Mouse (Mus musculus) heart, postnatal 0 days (tissue): ENCODE results near the gene Helz. TPM values are rescaled to one million over a fixed set of nuclear protein-coding genes. Genes with fewer than 3 reads are reported as not detected.

Experiments
- ATAC-seq: fragments of 200-750 bp; cut with Nextera tagmentation; 2 replicates; pipeline ENCODE4 v1.8.0; 2017; ENCODE audit warnings: low read depth, moderate number of reproducible peaks, moderate library complexity; ENCODE audit not compliant: insufficient read depth
- DNase-seq: peaks from one replicate; pipeline ENCODE4 v3.0.0-alpha.2; 2016; ENCODE audit warnings: low spot score
- H3K27ac ChIP-seq: fragments of 300-500 bp; sonication (generic); 2 replicates; pipeline ENCODE4 v1.5.1; 2014; ENCODE audit warnings: low read depth, mild to moderate bottlenecking
- H3K27me3 ChIP-seq: fragments of 300-500 bp; sonication (generic); 2 replicates; pipeline ENCODE4 v1.6.1; 2014; ENCODE audit warnings: low read length, mixed read lengths; ENCODE audit not compliant: control insufficient read depth, insufficient read depth
- H3K36me3 ChIP-seq: fragments of 300-500 bp; sonication (generic); replicated peaks from 2 replicates; pipeline ENCODE4 v1.6.1; 2014; ENCODE audit warnings: low read length, mixed read lengths; ENCODE audit not compliant: control insufficient read depth, insufficient read depth
- H3K4me1 ChIP-seq: fragments of 300-500 bp; sonication (generic); 2 replicates; pipeline ENCODE4 v1.6.1; 2014; ENCODE audit warnings: antibody characterized with exemption; ENCODE audit not compliant: control insufficient read depth, insufficient read depth
- H3K4me2 ChIP-seq: fragments of 300-500 bp; sonication (generic); 2 replicates; pipeline ENCODE4 v1.6.1; 2014; ENCODE audit warnings: low read depth, mild to moderate bottlenecking, low read length, moderate library complexity
- H3K4me3 ChIP-seq: fragments of 300-500 bp; sonication (generic); 2 replicates; pipeline ENCODE4 v1.5.1; 2014; ENCODE audit warnings: low read depth, low read length
- H3K9ac ChIP-seq: fragments of 300-500 bp; sonication (generic); replicated peaks from 2 replicates; pipeline ENCODE4 v1.6.1; 2014; ENCODE audit warnings: low read depth, low read length, mixed read lengths
- H3K9me3 ChIP-seq: fragments of 300-500 bp; sonication (generic); replicated peaks from 2 replicates; pipeline ENCODE4 v1.6.1; 2016; ENCODE audit warnings: low read length; ENCODE audit not compliant: control insufficient read depth
- CTCF ChIP-seq: IDR thresholded peaks from 2 replicates; pipeline ENCODE4 v1.5.1; 2016; ENCODE audit warnings: antibody characterized with exemption, control low read depth, low read depth
- EP300 ChIP-seq: IDR thresholded peaks from 2 replicates; pipeline ENCODE4 v1.6.1; 2016; ENCODE audit warnings: antibody characterized with exemption, low read depth
- WGBS: fragments of 180-500 bp; shearing (Covaris S2); extraction: QIAGEN DNeasy Blood & Tissue Kit; methylation state at CpG from one replicate; pipeline ENCODE4 v1.1.7; 2014; 5-methylcytosine and 5-hydroxymethylcytosine counted together
- polyA plus RNA-seq: library from polyadenylated mRNA; unstranded; fragments of >200 nt; fragmentation: Nextera tagmentation; extraction: Ambion mirVana; gene quantifications from 2 replicates; pipeline ENCODE4 v1.2.1, GENCODE M21; 2015
- total RNA-seq: library from RNA; depleted of rRNA; stranded (reverse); fragments of >200 nt; gene quantifications from 2 replicates; pipeline ENCODE4 v1.2.3, GENCODE M21; 2014; ENCODE audit warnings: low replicate concordance

The Helz gene
- total and polyA plus RNA-seq, 2 experiments from 2014 or later: 7.3 to 10.8 TPM

- no peak overlapping the region for H3K9ac ChIP-seq
- H3K9me3 ChIP-seq: no peaks in the 10 kb centered on the region
- no peaks in the 10 kb centered on the region for H3K4me1 ChIP-seq
- ATAC-seq (no peak), DNase-seq (no peak)
- peaks cover 87% of the 10 kb centered on the region for H3K36me3 ChIP-seq
- no peaks in the 10 kb centered on the region for H3K27me3 ChIP-seq
- 93% methylated on average over 4 of the region's 4 CpGs for WGBS
- no peak overlapping the region for H3K4me3 ChIP-seq
- no peak overlapping the region for H3K27ac ChIP-seq
- H3K4me2 ChIP-seq: no peak overlapping the region
- TF ChIP-seq CTCF (no peak), EP300 (no peak)
Observed at GRCm38 (mm10) chr11:107597381-107597780, 49.7 kb downstream of the Helz start.

DNA sequence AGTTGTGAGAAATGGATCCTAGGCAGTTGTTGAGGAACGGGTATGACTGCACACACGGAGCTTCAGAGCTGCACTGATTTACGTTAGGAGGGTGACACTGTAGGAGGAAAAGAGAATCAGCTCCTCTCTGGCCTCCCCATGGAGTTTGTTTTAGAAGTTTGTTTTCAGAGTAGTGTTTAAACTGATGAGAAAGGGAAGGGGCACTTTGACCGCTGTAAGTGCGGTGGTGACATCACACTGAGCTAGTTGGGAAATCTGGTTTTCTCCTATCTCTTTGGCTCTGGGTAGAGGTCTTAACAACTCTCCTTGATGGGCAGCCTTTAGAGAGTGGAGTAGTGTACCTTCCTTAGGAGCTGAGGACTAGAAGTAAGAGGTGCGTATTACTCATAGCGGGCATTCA, 58.0 kb downstream of the Helz start:
- 0 out of 2 replicates have a peak, but pooled peaks cover 2% of the 10 kb centered on the region for H3K4me1 ChIP-seq

GRCm38 (mm10) chr11:107613906-107614305, 66.2 kb downstream of the Helz start:
- ATAC-seq (no peak), DNase-seq (no peak)
- no peaks in the 10 kb centered on the region for H3K27me3 ChIP-seq
- no peaks in the 10 kb centered on the region for H3K4me1 ChIP-seq
- H3K9ac ChIP-seq: no peak overlapping the region
- peaks cover 41% of the 10 kb centered on the region for H3K36me3 ChIP-seq
- no peak overlapping the region for H3K4me2 ChIP-seq
- H3K27ac ChIP-seq: no peak overlapping the region
- TF ChIP-seq CTCF (no peak), EP300 (no peak)
- 93% methylated on average over 5 of the region's 5 CpGs for WGBS
- H3K9me3 ChIP-seq: no peaks in the 10 kb centered on the region
- H3K4me3 ChIP-seq: no peak overlapping the region

More for the DNA sequence above, 58.0 kb downstream of the Helz start:
- no peak overlapping the region for H3K27ac ChIP-seq
- no peak overlapping the region for H3K9ac ChIP-seq
- DNase-seq (no peak), ATAC-seq (no peak)
- no peaks in the 10 kb centered on the region for H3K9me3 ChIP-seq
- TF ChIP-seq EP300 (no peak), CTCF (no peak)
- WGBS: 94% methylated on average over 7 of the region's 7 CpGs
- no peaks in the 10 kb centered on the region for H3K27me3 ChIP-seq
- no peak overlapping the region for H3K4me3 ChIP-seq
- no peak overlapping the region for H3K4me2 ChIP-seq
- peaks cover 61% of the 10 kb centered on the region for H3K36me3 ChIP-seq

DNA sequence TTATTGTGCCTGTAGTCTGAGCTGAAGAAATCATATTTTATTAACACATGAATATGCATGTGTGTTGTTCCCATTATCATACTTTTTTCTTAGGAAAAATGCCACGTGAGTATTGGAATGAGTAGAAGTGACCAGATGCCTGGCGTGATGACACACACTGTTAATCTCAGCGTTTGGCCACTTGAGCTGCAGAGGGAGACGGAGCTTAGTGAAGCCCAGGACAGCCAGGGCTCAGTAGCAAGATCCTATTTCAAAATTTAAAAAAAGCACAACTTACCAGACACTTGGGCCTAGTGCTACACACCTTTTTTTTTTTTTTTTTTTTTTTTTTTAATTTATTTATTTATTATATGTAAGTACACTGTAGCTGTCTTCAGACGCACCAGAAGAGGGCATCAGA, 68.0 kb downstream of the Helz start:
- Histone ChIP-seq H3K4me2 (no peak overlapping the region), H3K27ac (no peak overlapping the region), H3K27me3 (no peaks in the 10 kb centered on the region), H3K9ac (no peak overlapping the region), H3K4me1 (no peaks in the 10 kb centered on the region), H3K36me3 (peaks cover 57% of the 10 kb centered on the region), H3K9me3 (no peaks in the 10 kb centered on the region), H3K4me3 (no peak overlapping the region)
- DNase-seq (no peak), ATAC-seq (no peak)
- TF ChIP-seq EP300 (no peak), CTCF (no peak)
- WGBS: 61% methylated on average over 5 of the region's 5 CpGs

GRCm38 (mm10) chr11:107617976-107618375, 70.2 kb downstream of the Helz start:
- ATAC-seq (no peak), DNase-seq (no peak)
- Histone ChIP-seq H3K27ac (no peak overlapping the region), H3K4me3 (no peak overlapping the region), H3K9me3 (no peaks in the 10 kb centered on the region), H3K36me3 (peaks cover 64% of the 10 kb centered on the region), H3K4me2 (no peak overlapping the region), H3K4me1 (no peaks in the 10 kb centered on the region), H3K9ac (no peak overlapping the region), H3K27me3 (no peaks in the 10 kb centered on the region)
- TF ChIP-seq CTCF (no peak), EP300 (no peak)
- 64% methylated on average over 5 of the region's 5 CpGs for WGBS

- peaks cover 54% of the 10 kb centered on the region for H3K36me3 ChIP-seq
- H3K4me1 ChIP-seq: no peaks in the 10 kb centered on the region
- no peak for DNase-seq
- H3K4me2 ChIP-seq: no peak overlapping the region
- WGBS: 90% methylated on average over 3 of the region's 3 CpGs
- no peaks in the 10 kb centered on the region for H3K9me3 ChIP-seq
- no peak overlapping the region for H3K27ac ChIP-seq
- ATAC-seq: no peak
- H3K4me3 ChIP-seq: no peak overlapping the region
- no peaks in the 10 kb centered on the region for H3K27me3 ChIP-seq
- TF ChIP-seq CTCF: no peak
- no peak for TF ChIP-seq EP300
- no peak overlapping the region for H3K9ac ChIP-seq
Observed at GRCm38 (mm10) chr11:107624661-107625060, 76.9 kb downstream of the Helz start.
